Mouse (Mus musculus) MEL (cell line): ENCODE measurements around the gene Styx. TPM values are rescaled to one million over a fixed set of nuclear protein-coding genes. Genes with fewer than 3 reads are reported as not detected.

Experiments used
- DNase-seq: peaks from one replicate; pipeline ENCODE4 v3.0.0; 2011; ENCODE audit warnings: low read depth, low spot score
- H3K27ac ChIP-seq: 2 replicates; pipeline ENCODE4 v1.5.1; 2012; ENCODE audit warnings: low read depth, mild to moderate bottlenecking, control low read depth, low read length, moderate library complexity; ENCODE audit not compliant: control insufficient read depth
- H3K27me3 ChIP-seq, 2 experiments: fragments of 150-350 bp in 1 of 2; sonication (generic) in 1 of 2; 2 replicates each; pipeline ENCODE4 v1.6.1; 2012; ENCODE audit warnings: low read length in 2 of 2, mild to moderate bottlenecking in 2 of 2, improper control_type of control experiment in 1 of 2, moderate library complexity in 1 of 2; ENCODE audit not compliant: insufficient read depth in 2 of 2, control insufficient read depth in 1 of 2
- H3K36me3 ChIP-seq, 2 experiments: 2 replicates each; pipeline ENCODE4 v1.6.1; 2012 to 2014; ENCODE audit warnings: low read length in 2 of 2, improper control_type of control experiment in 1 of 2, inconsistent platforms in 1 of 2, mild to moderate bottlenecking in 1 of 2; ENCODE audit not compliant: insufficient read depth in 2 of 2, control insufficient read depth in 1 of 2
- H3K4me1 ChIP-seq, 2 experiments: fragments of 150-350 bp in 1 of 2; sonication (generic) in 1 of 2; 2 replicates each; pipeline ENCODE4 v1.6.1; 2012; ENCODE audit warnings: low read length in 2 of 2, improper control_type of control experiment in 1 of 2, mild to moderate bottlenecking in 1 of 2; ENCODE audit not compliant: insufficient read depth in 2 of 2, control insufficient read depth in 1 of 2
- H3K4me3 ChIP-seq, 2 experiments: fragments of 150-350 bp in 1 of 2; sonication (generic) in 1 of 2; 2 replicates each; pipeline ENCODE4 v1.5.1; 2012; ENCODE audit warnings: low read depth in 2 of 2, low read length in 2 of 2, mild to moderate bottlenecking in 2 of 2, moderate library complexity in 2 of 2, control low read depth in 1 of 2, improper control_type of control experiment in 1 of 2; ENCODE audit not compliant: control insufficient read depth in 1 of 2, insufficient read depth in 1 of 2
- H3K79me2 ChIP-seq: 2 replicates; pipeline ENCODE4 v1.6.1; 2012; ENCODE audit warnings: mild to moderate bottlenecking, low read length, moderate library complexity; ENCODE audit not compliant: control insufficient read depth, poor library complexity, insufficient read depth
- H3K9ac ChIP-seq: 2 replicates; pipeline ENCODE4 v1.6.1; 2012; ENCODE audit warnings: low read depth, mild to moderate bottlenecking, control low read depth, low read length, moderate library complexity; ENCODE audit not compliant: control insufficient read depth, poor library complexity, severe bottlenecking
- H3K9me3 ChIP-seq: fragments of 150-350 bp; sonication (generic); replicated peaks from 2 replicates; pipeline ENCODE4 v1.6.1; 2012; ENCODE audit warnings: mild to moderate bottlenecking, low read length, improper control_type of control experiment, moderate library complexity; ENCODE audit not compliant: insufficient read depth
- CHD1 ChIP-seq: IDR thresholded peaks from 2 replicates; pipeline ENCODE4 v1.6.1; 2012; ENCODE audit warnings: low read depth, mild to moderate bottlenecking, inconsistent platforms, low read length, improper control_type of control experiment
- CHD2 ChIP-seq: IDR thresholded peaks from 2 replicates; pipeline ENCODE4 v1.6.1; 2011; ENCODE audit warnings: low read length, improper control_type of control experiment
- CTCF ChIP-seq, 3 experiments: IDR thresholded peaks in 2 of 3; conservative IDR thresholded peaks in 1 of 3; 2 replicates each; pipeline ENCODE4 v1.5.1; 2011 to 2012; ENCODE audit warnings: low read length in 3 of 3, low read depth in 2 of 3, mild to moderate bottlenecking in 2 of 3, improper control_type of control experiment in 1 of 3, inconsistent platforms in 1 of 3, mixed read lengths in 1 of 3, moderate library complexity in 1 of 3; ENCODE audit not compliant: control insufficient read depth in 1 of 3, insufficient read depth in 1 of 3, poor library complexity in 1 of 3, severe bottlenecking in 1 of 3
- E2F4 ChIP-seq: IDR thresholded peaks from 2 replicates; pipeline ENCODE4 v1.6.1; 2011; ENCODE audit warnings: low read depth, low read length, improper control_type of control experiment, borderline replicate concordance
- EP300 ChIP-seq, 2 experiments: IDR thresholded peaks; 2 replicates each; pipeline ENCODE4 v1.6.1; 2011; ENCODE audit warnings: improper control_type of control experiment in 2 of 2, low read length in 2 of 2, low read depth in 1 of 2, mild to moderate bottlenecking in 1 of 2
- ETS1 ChIP-seq: IDR thresholded peaks from 2 replicates; pipeline ENCODE4 v1.6.1; 2012; ENCODE audit warnings: low read depth, mild to moderate bottlenecking, inconsistent platforms, low read length, improper control_type of control experiment, moderate library complexity
- GATA1 ChIP-seq: IDR thresholded peaks from 2 replicates; pipeline ENCODE4 v1.6.1; 2011; ENCODE audit warnings: low read depth, low read length, improper control_type of control experiment
- HCFC1 ChIP-seq: IDR thresholded peaks from 2 replicates; pipeline ENCODE4 v1.6.1; 2012; ENCODE audit warnings: low read depth, mild to moderate bottlenecking, inconsistent platforms, low read length, improper control_type of control experiment, moderate library complexity
- JUND ChIP-seq: IDR thresholded peaks from 2 replicates; pipeline ENCODE4 v1.6.1; 2011; ENCODE audit warnings: low read depth, mild to moderate bottlenecking, improper control_type of control experiment, low read length
- MAFK ChIP-seq: IDR thresholded peaks from 2 replicates; pipeline ENCODE4 v1.6.1; 2011; ENCODE audit warnings: low read depth, mild to moderate bottlenecking, low read length, improper control_type of control experiment, borderline replicate concordance
- MAX ChIP-seq: IDR thresholded peaks from 2 replicates; pipeline ENCODE4 v1.6.1; 2011; ENCODE audit warnings: low read length, improper control_type of control experiment
- MXI1 ChIP-seq: IDR thresholded peaks from 2 replicates; pipeline ENCODE4 v1.6.1; 2011; ENCODE audit warnings: mild to moderate bottlenecking, low read depth, low read length, improper control_type of control experiment
- MYC ChIP-seq: IDR thresholded peaks from 2 replicates; pipeline ENCODE4 v1.6.1; 2011; ENCODE audit warnings: low read depth, mild to moderate bottlenecking, low read length, improper control_type of control experiment, moderate library complexity
- NELFE ChIP-seq: IDR thresholded peaks from 2 replicates; pipeline ENCODE4 v1.6.1; 2011; ENCODE audit warnings: low read depth, low read length, improper control_type of control experiment
- SIN3A ChIP-seq: IDR thresholded peaks from 2 replicates; pipeline ENCODE4 v1.6.1; 2012; ENCODE audit warnings: low read length, improper control_type of control experiment, inconsistent platforms
- TAL1 ChIP-seq: IDR thresholded peaks from 2 replicates; pipeline ENCODE4 v1.6.1; 2012; ENCODE audit warnings: mild to moderate bottlenecking, inconsistent platforms, low read length, moderate library complexity, mixed read lengths
- TCF12 ChIP-seq: IDR thresholded peaks from 2 replicates; pipeline ENCODE4 v1.6.1; 2014; ENCODE audit warnings: low read depth, mild to moderate bottlenecking, inconsistent platforms, low read length, improper control_type of control experiment, moderate library complexity
- UBTF ChIP-seq: IDR thresholded peaks from 2 replicates; pipeline ENCODE4 v1.6.1; 2012; ENCODE audit warnings: low read depth, mild to moderate bottlenecking, inconsistent platforms, low read length, improper control_type of control experiment, moderate library complexity, borderline replicate concordance; ENCODE audit not compliant: insufficient read depth
- USF1 ChIP-seq: IDR thresholded peaks from 2 replicates; pipeline ENCODE4 v1.6.1; 2014; ENCODE audit warnings: low read depth, mild to moderate bottlenecking, inconsistent platforms, low read length, improper control_type of control experiment, moderate library complexity
- ZC3H11A ChIP-seq: IDR thresholded peaks from 2 replicates; pipeline ENCODE4 v1.6.1; 2012; ENCODE audit warnings: low read depth, mild to moderate bottlenecking, inconsistent platforms, low read length, improper control_type of control experiment
- ZMIZ1 ChIP-seq: IDR thresholded peaks from 2 replicates; pipeline ENCODE4 v1.6.1; 2012; ENCODE audit warnings: low read depth, mild to moderate bottlenecking, inconsistent platforms, low read length, improper control_type of control experiment, moderate library complexity
- polyA plus RNA-seq, 2 experiments: library from polyadenylated mRNA; stranded (reverse) in 1 of 2; unstranded in 1 of 2; fragments of >175 nt in 1 of 2; fragments of >200 nt in 1 of 2; gene quantifications; 2 replicates each; pipeline versions ENCODE4 v1.2.1 to v1.2.4; 2012; ENCODE audit warnings: low replicate concordance in 2 of 2, low read depth in 1 of 2; ENCODE audit not compliant: insufficient read length in 2 of 2, insufficient read depth in 1 of 2, missing spikeins in 1 of 2
- total RNA-seq: library from RNA; depleted of rRNA; stranded (reverse); fragments of 300-350 nt; gene quantifications from 2 replicates; pipeline ENCODE4 v1.2.3, GENCODE M21; 2012

The Styx gene
- total and polyA plus RNA-seq, 3 experiments = 18.0 to 27.2 TPM; not detected in 1

- TF ChIP-seq HCFC1 = no peak
- TF ChIP-seq MAFK = peak; percentile 50; the same call in 1 of the 2 replicates
- Histone ChIP-seq H3K36me3 (peaks cover 0 to 58% of the 10 kb centered on the region in 2 experiments; a peak in 2 of 4 replicates), H3K4me3 (no peak overlapping the region), H3K27ac (peak overlapping the region; percentile 27; the same call in 1 of the 2 replicates), H3K4me1 (peaks cover 32 to 34% of the 10 kb centered on the region in 2 experiments), H3K79me2 (peaks cover 5% of the 10 kb centered on the region), H3K9me3 (no peaks in the 10 kb centered on the region), H3K9ac (no peak overlapping the region), H3K27me3 (no peaks in the 10 kb centered on the region)
- DNase-seq = no peak
These were observed 27.6 kb upstream of the Styx start for GRCm38 (mm10) chr14:45323320-45323719.

GRCm38 (mm10) chr14:45325471-45325870 lies 25.4 kb upstream of the Styx start:
- peaks cover 8% of the 10 kb centered on the region for H3K79me2 ChIP-seq
- H3K4me1 ChIP-seq = peaks cover 27 to 31% of the 10 kb centered on the region in 2 experiments
- H3K27ac ChIP-seq = peak overlapping the region; percentile 75
- peak overlapping the region; percentile 24; the same call in 1 of the 2 replicates for H3K9ac ChIP-seq
- H3K4me3 ChIP-seq = no peak overlapping the region
- H3K27me3 ChIP-seq = no peaks in the 10 kb centered on the region
- H3K36me3 ChIP-seq = peaks cover 0 to 52% of the 10 kb centered on the region in 2 experiments; a peak in 2 of 4 replicates
- DNase-seq = peak; percentile 63
- no peak for TF ChIP-seq E2F4
- TF ChIP-seq TCF12 = no peak
- TF ChIP-seq EP300 (IDR thresholded peaks at IDR 0.05; ENCODE audit: low read depth in 1 of 2, low read length in 2 of 2) = peak in 1 of 2 experiments; percentile 35; a peak in 1 of 4 replicates
- peak; percentile 37; the same call in 1 of the 2 replicates for TF ChIP-seq ETS1
- TF ChIP-seq MXI1 = no peak
- TF ChIP-seq SIN3A = no peak
- TF ChIP-seq ZC3H11A = no peak
- no peak for TF ChIP-seq UBTF
- no peak for TF ChIP-seq GATA1
- no peak for TF ChIP-seq ZMIZ1
- TF ChIP-seq, all 39 proteins: peak for 2
- H3K9me3 ChIP-seq = no peaks in the 10 kb centered on the region

- TF ChIP-seq CHD1 = peak; percentile 55; the same call in 1 of the 2 replicates
- no peak for TF ChIP-seq TAL1
- TF ChIP-seq MAX = peak; percentile 74
- peak; percentile 92 for TF ChIP-seq MXI1
- peak; percentile 62 for TF ChIP-seq ETS1
- TF ChIP-seq NELFE = peak; percentile 21; the same call in 1 of the 2 replicates
- TF ChIP-seq TCF12 = peak; percentile 55; the same call in 1 of the 2 replicates
- TF ChIP-seq USF1 = peak; percentile 54; the same call in 1 of the 2 replicates
- peak; percentile 76 for TF ChIP-seq SIN3A
- TF ChIP-seq MYC = peak; percentile 91; the same call in 1 of the 2 replicates
- no peak for TF ChIP-seq JUND
- peak; percentile 63 to 69; a peak in 3 of 4 replicates for TF ChIP-seq EP300 (IDR thresholded peaks at IDR 0.05; ENCODE audit: low read depth in 1 of 2, low read length in 2 of 2)
- TF ChIP-seq CTCF (IDR thresholded peaks at IDR 0.05 in 2 of 3, conservative IDR thresholded peaks at IDR 0.05 in 1 of 3; ENCODE audit: control insufficient read depth in 1 of 3, insufficient read depth in 1 of 3, low read depth in 2 of 3, low read length in 3 of 3, poor library complexity in 1 of 3, severe bottlenecking in 1 of 3) = no peak
- peak; percentile 85 for TF ChIP-seq GATA1
- TF ChIP-seq CHD2 = no peak
These were observed 22.7 kb upstream of the Styx start for GRCm38 (mm10) chr14:45328072-45328713.

More at GRCm38 (mm10) chr14:45328072-45328713, 22.7 kb upstream of the Styx start:
- H3K36me3 ChIP-seq = peaks cover 10 to 46% of the 10 kb centered on the region in 2 experiments; a peak in 3 of 4 replicates
- H3K79me2 ChIP-seq = peaks cover 18% of the 10 kb centered on the region
- peak; percentile 58 for DNase-seq
- H3K27ac ChIP-seq = peak overlapping the region; percentile 87
- H3K9me3 ChIP-seq = no peaks in the 10 kb centered on the region
- no peaks in the 10 kb centered on the region for H3K27me3 ChIP-seq
- peak overlapping the region; percentile 56 for H3K9ac ChIP-seq
- peaks cover 19 to 21% of the 10 kb centered on the region in 2 experiments for H3K4me1 ChIP-seq
- H3K4me3 ChIP-seq = peak overlapping the region in 1 of 2 experiments; percentile 35; a peak in 1 of 4 replicates
